Mouse (Mus musculus): ENCODE measurements around the gene Hoxa13. TPM values are rescaled to one million over a fixed set of nuclear protein-coding genes. Genes with fewer than 3 reads are reported as not detected.

Gene Hoxa13
- polyA plus RNA-seq, 1 experiment: 0.77 TPM

GRCm38 (mm10) chr6:52273656-52274280 lies 13.1 kb upstream of the Hoxa13 start:
- Histone ChIP-seq H3K4me3 (ENCODE audit: insufficient read depth, poor library complexity, severe bottlenecking) (no peak overlapping the region), H3K79me2 (ENCODE audit: control insufficient read depth, insufficient read depth) (no peaks in the 10 kb centered on the region), H3K27me3 (ENCODE audit: control insufficient read depth, insufficient read depth, insufficient read length) (no peaks in the 10 kb centered on the region), H3K79me3 (ENCODE audit: low read depth) (no peaks in the 10 kb centered on the region), H3ac (ENCODE audit: control insufficient read depth, insufficient read length, low read depth) (no peak overlapping the region), H3K36me3 (ENCODE audit: control insufficient read depth, insufficient read depth) (no peaks in the 10 kb centered on the region)
- TF ChIP-seq FOSL1 (IDR thresholded peaks at IDR 0.05; ENCODE audit: insufficient read depth, low read length, poor library complexity, severe bottlenecking) (no peak), USF1 (IDR thresholded peaks at IDR 0.05; ENCODE audit: low read depth) (no peak), CTCF (IDR thresholded peaks at IDR 0.05; ENCODE audit: control insufficient read depth, insufficient read depth, insufficient read length) (no peak), MYOG (IDR thresholded peaks at IDR 0.05; ENCODE audit: control insufficient read depth, extremely low read depth, insufficient read length) (no peak), MYOD1 (IDR thresholded peaks at IDR 0.05; ENCODE audit: control insufficient read depth, insufficient read length, low read depth) (no peak), MAX (IDR thresholded peaks at IDR 0.05) (no peak)

- Histone ChIP-seq H3K79me2 (ENCODE audit: control insufficient read depth, insufficient read depth) (no peaks in the 10 kb centered on the region), H3K79me3 (ENCODE audit: low read depth) (no peaks in the 10 kb centered on the region), H3K27me3 (ENCODE audit: control insufficient read depth, insufficient read depth, insufficient read length) (no peaks in the 10 kb centered on the region), H3K36me3 (ENCODE audit: control insufficient read depth, insufficient read depth) (no peaks in the 10 kb centered on the region), H3K4me3 (ENCODE audit: insufficient read depth, poor library complexity, severe bottlenecking) (no peak overlapping the region), H3ac (ENCODE audit: control insufficient read depth, insufficient read length, low read depth) (no peak overlapping the region)
- TF ChIP-seq MYOD1 (IDR thresholded peaks at IDR 0.05; ENCODE audit: control insufficient read depth, insufficient read length, low read depth): no peak
- TF ChIP-seq FOSL1 (IDR thresholded peaks at IDR 0.05; ENCODE audit: insufficient read depth, low read length, poor library complexity, severe bottlenecking): no peak
- no peak for TF ChIP-seq MAX (IDR thresholded peaks at IDR 0.05)
- no peak for TF ChIP-seq CTCF (IDR thresholded peaks at IDR 0.05; ENCODE audit: control insufficient read depth, insufficient read depth, insufficient read length)
- TF ChIP-seq MYOG (IDR thresholded peaks at IDR 0.05; ENCODE audit: control insufficient read depth, extremely low read depth, insufficient read length): no peak
- no peak for TF ChIP-seq CEBPB (IDR thresholded peaks at IDR 0.05; ENCODE audit: low read depth)
- no peak for TF ChIP-seq USF1 (IDR thresholded peaks at IDR 0.05; ENCODE audit: low read depth)
These were observed 12.3 kb upstream of the Hoxa13 start for GRCm38 (mm10) chr6:52272766-52273655.

GRCm38 (mm10) chr6:52270494-52271480 lies 10.1 kb upstream of the Hoxa13 start:
- no peaks in the 10 kb centered on the region for H3K27me3 ChIP-seq (ENCODE audit: control insufficient read depth, insufficient read depth, insufficient read length)
- H3K36me3 ChIP-seq (ENCODE audit: control insufficient read depth, insufficient read depth): no peaks in the 10 kb centered on the region
- H3K79me2 ChIP-seq (ENCODE audit: control insufficient read depth, insufficient read depth): no peaks in the 10 kb centered on the region
- no peaks in the 10 kb centered on the region for H3K79me3 ChIP-seq (ENCODE audit: low read depth)
- TF ChIP-seq CEBPB (IDR thresholded peaks at IDR 0.05; ENCODE audit: low read depth) (no peak), CTCF (IDR thresholded peaks at IDR 0.05; ENCODE audit: control insufficient read depth, insufficient read depth, insufficient read length) (peak; percentile 64)
- H3ac ChIP-seq (ENCODE audit: control insufficient read depth, insufficient read length, low read depth): no peak overlapping the region
- no peak overlapping the region for H3K4me3 ChIP-seq (ENCODE audit: insufficient read depth, poor library complexity, severe bottlenecking)

GRCm38 (mm10) chr6:52268756-52269155 lies 8.1 kb upstream of the Hoxa13 start:
- H3ac ChIP-seq (ENCODE audit: control insufficient read depth, insufficient read length, low read depth): no peak overlapping the region
- H3K27me3 ChIP-seq (ENCODE audit: control insufficient read depth, insufficient read depth, insufficient read length): no peaks in the 10 kb centered on the region

GRCm38 (mm10) chr6:52268341-52268740 lies 7.7 kb upstream of the Hoxa13 start:
- H3K4me3 ChIP-seq (ENCODE audit: insufficient read depth, poor library complexity, severe bottlenecking): no peak overlapping the region
- H3K79me3 ChIP-seq (ENCODE audit: low read depth): no peaks in the 10 kb centered on the region
- H3K27me3 ChIP-seq (ENCODE audit: control insufficient read depth, insufficient read depth, insufficient read length): no peaks in the 10 kb centered on the region
- H3K79me2 ChIP-seq (ENCODE audit: control insufficient read depth, insufficient read depth): no peaks in the 10 kb centered on the region
- H3K36me3 ChIP-seq (ENCODE audit: control insufficient read depth, insufficient read depth): no peaks in the 10 kb centered on the region
- no peak overlapping the region for H3ac ChIP-seq (ENCODE audit: control insufficient read depth, insufficient read length, low read depth)
- TF ChIP-seq USF1 (IDR thresholded peaks at IDR 0.05; ENCODE audit: low read depth) (no peak), MYOD1 (IDR thresholded peaks at IDR 0.05; ENCODE audit: control insufficient read depth, insufficient read length, low read depth) (no peak), MAX (IDR thresholded peaks at IDR 0.05) (no peak), CEBPB (IDR thresholded peaks at IDR 0.05; ENCODE audit: low read depth) (no peak), FOSL1 (IDR thresholded peaks at IDR 0.05; ENCODE audit: insufficient read depth, low read length, poor library complexity, severe bottlenecking) (no peak), CTCF (IDR thresholded peaks at IDR 0.05; ENCODE audit: control insufficient read depth, insufficient read depth, insufficient read length) (no peak)

More at GRCm38 (mm10) chr6:52268756-52269155, 8.1 kb upstream of the Hoxa13 start:
- Histone ChIP-seq H3K36me3 (ENCODE audit: control insufficient read depth, insufficient read depth) (no peaks in the 10 kb centered on the region), H3K79me3 (ENCODE audit: low read depth) (no peaks in the 10 kb centered on the region), H3K79me2 (ENCODE audit: control insufficient read depth, insufficient read depth) (no peaks in the 10 kb centered on the region), H3K4me3 (ENCODE audit: insufficient read depth, poor library complexity, severe bottlenecking) (no peak overlapping the region)
- no peak for TF ChIP-seq MYOG (IDR thresholded peaks at IDR 0.05; ENCODE audit: control insufficient read depth, extremely low read depth, insufficient read length)
- no peak for TF ChIP-seq FOSL1 (IDR thresholded peaks at IDR 0.05; ENCODE audit: insufficient read depth, low read length, poor library complexity, severe bottlenecking)
- no peak for TF ChIP-seq USF1 (IDR thresholded peaks at IDR 0.05; ENCODE audit: low read depth)
- TF ChIP-seq MYOD1 (IDR thresholded peaks at IDR 0.05; ENCODE audit: control insufficient read depth, insufficient read length, low read depth): no peak
- TF ChIP-seq CEBPB (IDR thresholded peaks at IDR 0.05; ENCODE audit: low read depth): no peak
- TF ChIP-seq CTCF (IDR thresholded peaks at IDR 0.05; ENCODE audit: control insufficient read depth, insufficient read depth, insufficient read length): no peak
- TF ChIP-seq MAX (IDR thresholded peaks at IDR 0.05): no peak
